Mouse (Mus musculus) kidney, adult 9 months (tissue): ENCODE data around the gene Gstp1.
A peak's percentile ranks its signal among the peaks of the same experiment; 100 is the strongest.
"Not testable (repeated sequence)": the region's sequence is repeated elsewhere in the genome, so short reads cannot be mapped to it uniquely, and the experiment has no call there.

Experiments
- DNase-seq: peaks from one replicate; pipeline ENCODE4 v3.0.0; 2022

Gstp1 gene

DNA sequence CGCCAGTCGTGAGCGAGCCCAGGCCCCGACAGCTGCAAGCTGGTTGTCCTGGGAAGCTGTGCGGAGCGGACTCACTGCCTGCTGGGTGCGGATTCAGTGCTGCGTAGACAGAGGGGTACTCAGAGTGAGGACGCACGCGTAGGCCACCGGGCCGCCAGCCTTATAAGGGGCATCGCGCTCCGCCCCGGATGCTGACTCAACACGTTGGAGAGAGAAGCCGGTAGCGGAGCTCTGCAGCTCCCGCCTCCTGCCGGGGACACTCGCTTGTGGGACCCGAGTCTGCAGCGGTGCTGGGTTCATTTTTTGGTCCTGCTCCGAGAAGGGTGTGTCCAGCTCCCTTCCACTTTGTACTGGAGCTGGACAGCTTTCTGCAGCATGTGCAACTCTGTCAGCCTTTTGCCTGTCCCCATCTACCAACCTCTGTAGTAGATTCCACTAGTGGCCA lies at the start of gene Gstp1:
Gene Gstp1 (minus strand): TSS at position 198 of the 445 bp plus-strand sequence.
- peak; percentile 91 for DNase-seq

GRCm38 (mm10) chr19:4087090-4087489 lies 49.3 kb upstream of the Gstp1 start:
- DNase-seq: no peak

DNA sequence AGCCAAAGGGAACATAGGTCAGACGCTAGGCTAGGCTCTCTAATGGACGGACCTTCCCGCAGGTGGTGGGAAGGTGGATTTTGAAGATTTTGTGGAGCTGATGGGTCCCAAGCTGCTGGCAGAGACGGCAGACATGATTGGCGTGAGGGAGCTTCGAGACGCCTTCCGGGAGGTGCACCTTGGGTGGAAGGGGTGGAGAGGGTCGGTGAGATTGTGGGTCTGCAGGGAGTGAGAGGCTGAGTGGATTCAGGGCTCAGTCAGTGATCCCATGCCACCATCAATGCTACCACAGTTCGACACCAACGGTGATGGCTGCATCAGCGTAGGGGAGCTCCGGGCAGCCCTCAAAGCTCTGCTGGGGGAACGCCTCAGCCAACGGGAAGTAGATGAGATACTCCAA lies 48.4 kb upstream of the Gstp1 start:
- DNase-seq: no peak

- DNase-seq: peak; percentile 74
Observed at GRCm38 (mm10) chr19:4084984-4085383, 47.2 kb upstream of the Gstp1 start.

DNA sequence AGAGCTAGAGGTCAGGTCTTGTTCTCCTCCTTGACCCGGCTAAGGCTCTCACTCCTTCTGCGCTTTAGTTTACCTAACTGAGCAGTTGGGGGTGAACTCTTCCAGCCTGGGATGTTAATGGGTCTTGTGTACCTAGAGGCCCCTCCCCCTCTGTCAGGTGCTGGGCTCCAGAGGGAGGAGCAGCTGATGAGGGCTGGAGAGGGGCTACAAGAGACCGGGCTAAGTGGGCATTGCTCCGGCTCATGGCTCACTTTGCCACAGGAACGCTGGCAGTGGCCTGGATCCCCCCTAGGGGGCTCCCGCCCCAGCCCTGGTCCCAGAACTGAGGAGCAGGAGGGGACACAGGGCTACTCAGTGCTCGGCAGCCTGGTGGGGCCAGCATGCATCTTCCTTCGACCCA lies 46.0 kb upstream of the Gstp1 start:
- no peak for DNase-seq

DNA sequence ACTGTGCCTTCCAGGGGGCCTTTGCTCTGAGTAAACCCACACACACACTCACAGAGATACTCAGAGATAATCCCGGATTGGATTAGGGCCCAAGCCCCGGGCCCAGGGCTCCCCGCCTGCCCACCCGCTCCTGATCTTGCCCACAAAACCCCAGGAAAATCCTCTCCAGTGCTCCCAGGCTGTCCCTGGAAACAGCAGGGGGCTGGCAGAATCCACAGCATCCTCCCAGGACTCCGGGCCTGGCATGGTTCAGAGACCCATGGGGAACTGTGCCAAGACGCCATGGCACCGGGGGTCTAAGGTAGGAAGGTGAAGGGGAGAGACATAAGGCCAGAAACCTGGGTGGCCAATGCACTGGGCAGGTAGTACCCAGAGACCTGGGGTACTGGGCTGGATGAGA lies 45.5 kb upstream of the Gstp1 start:
- no peak for DNase-seq

GRCm38 (mm10) chr19:4082219-4082965 lies 44.6 kb upstream of the Gstp1 start:
- no peak for DNase-seq

DNA sequence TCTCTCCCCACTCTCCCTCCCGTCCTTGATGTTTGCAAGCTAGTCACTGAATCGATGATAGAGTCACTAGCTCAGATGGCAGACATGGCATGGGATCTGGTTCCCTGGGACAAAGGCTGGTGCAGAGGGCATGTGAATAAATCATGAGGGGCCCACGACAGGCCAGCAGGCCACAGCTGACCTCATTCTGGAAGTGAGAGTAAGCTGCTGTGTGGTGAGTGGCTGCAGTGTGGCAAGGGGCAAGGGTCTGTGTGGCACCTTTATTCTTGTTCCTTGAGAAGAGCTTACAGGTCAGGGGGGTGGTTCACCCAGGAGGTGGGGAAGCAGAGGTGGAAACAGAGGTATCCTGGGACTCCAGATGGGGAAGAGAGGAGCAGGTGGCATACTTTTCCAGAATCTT lies 43.6 kb upstream of the Gstp1 start, which contains the start of gene Cabp2:
Gene Cabp2 (plus strand): TSS at position 185 of the 400 bp plus-strand sequence.
- no peak for DNase-seq

- DNase-seq: peak; percentile 64
Observed at GRCm38 (mm10) chr19:4080511-4081009, 42.8 kb upstream of the Gstp1 start.

GRCm38 (mm10) chr19:4079594-4079993 lies 41.8 kb upstream of the Gstp1 start:
- peak; percentile 63 for DNase-seq

- DNase-seq: peak; percentile 88
Observed at GRCm38 (mm10) chr19:4075531-4075930, 37.7 kb upstream of the Gstp1 start.

- DNase-seq: peak; percentile 83
Observed at GRCm38 (mm10) chr19:4072706-4073424, 35.1 kb upstream of the Gstp1 start.

- DNase-seq: no peak
Observed at GRCm38 (mm10) chr19:4071406-4071805, 33.6 kb upstream of the Gstp1 start.

GRCm38 (mm10) chr19:4070756-4071155 lies 33.0 kb upstream of the Gstp1 start:
- DNase-seq: no peak

- no peak for DNase-seq
Observed at GRCm38 (mm10) chr19:4070311-4070710, 32.5 kb upstream of the Gstp1 start.

DNA sequence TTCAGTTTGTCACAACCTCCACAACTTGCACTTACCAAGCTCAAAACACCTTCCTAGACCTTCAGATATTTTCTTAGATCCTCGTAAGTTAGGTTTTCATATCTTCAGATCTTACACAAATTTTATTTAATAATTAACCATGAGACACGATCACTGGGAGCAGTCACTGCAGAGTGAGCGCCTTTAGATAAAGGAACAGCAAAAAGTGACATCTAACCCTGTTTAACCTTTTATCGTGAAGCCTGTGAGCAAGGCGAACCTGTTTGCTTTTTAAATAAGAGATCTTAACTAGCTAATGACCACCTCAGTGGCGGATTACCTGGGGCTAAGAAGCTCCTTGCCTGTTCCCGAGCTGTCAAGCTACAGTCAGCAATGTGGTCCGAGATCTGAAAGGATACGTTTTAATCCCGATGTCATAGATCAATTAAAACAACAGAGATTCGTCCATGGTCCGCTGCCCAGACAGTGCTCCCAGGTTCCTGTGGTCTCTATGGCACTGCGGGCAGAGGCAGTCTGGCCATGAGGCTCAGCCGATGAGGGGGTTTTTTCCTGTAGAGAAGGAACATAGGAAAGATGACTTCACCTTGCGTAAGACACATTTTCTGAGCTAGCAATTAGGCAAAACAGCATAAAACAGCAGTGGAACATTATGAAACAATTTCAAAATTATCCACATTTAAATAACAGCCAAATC lies 31.1 kb upstream of the Gstp1 start:
- DNase-seq: no peak

- DNase-seq: peak; percentile 61
Observed at GRCm38 (mm10) chr19:4068242-4068641, 30.5 kb upstream of the Gstp1 start.

- DNase-seq: no peak
Observed at GRCm38 (mm10) chr19:4066877-4067276, 29.1 kb upstream of the Gstp1 start.

DNA sequence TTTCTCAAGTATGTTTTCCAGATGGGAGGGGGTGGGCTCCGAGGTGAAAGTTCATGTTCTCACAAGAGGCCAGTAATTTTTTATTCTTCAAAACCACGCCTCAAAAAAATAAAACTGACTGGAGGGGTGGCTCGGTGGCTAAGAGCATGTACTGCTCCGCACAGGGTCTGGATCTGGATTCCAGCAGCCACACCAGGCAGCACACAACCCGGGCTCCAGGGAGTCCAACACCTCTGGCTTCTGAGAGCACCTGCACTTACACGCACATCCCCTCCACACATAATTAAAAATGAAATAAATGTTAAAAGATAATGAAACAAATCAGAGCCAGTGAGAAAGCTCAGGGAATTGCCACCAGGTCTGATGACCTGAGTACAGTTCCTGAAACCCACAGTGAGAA lies 28.5 kb upstream of the Gstp1 start:
- DNase-seq: peak; percentile 58

DNA sequence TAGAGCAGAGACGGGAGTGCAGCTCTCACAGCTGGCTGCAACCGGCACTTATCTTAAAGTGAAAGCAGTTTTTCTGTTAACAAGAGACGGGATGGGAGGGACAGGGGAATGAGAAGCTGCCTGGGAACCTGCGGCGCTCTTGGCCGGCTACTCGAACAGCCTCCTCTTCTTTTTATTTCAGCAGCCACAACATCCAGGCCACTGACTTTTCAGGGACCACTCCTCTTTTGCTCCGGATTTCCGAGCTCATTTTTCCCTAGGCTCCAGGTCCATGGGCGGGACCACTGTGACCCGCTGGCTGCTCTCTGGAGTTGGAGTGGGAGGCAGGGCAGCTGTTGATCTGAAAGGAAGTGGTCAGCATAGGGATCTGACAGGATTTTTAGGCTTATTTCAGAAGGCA lies 26.7 kb upstream of the Gstp1 start:
- not testable (repeated sequence) for DNase-seq

GRCm38 (mm10) chr19:4063357-4063756 lies 25.6 kb upstream of the Gstp1 start:
- DNase-seq: not testable (repeated sequence)

GRCm38 (mm10) chr19:4060899-4061465 lies 23.2 kb upstream of the Gstp1 start:
- DNase-seq: no peak
